Mouse (Mus musculus) limb, embryonic 13.5 days (tissue): ENCODE measurements around the gene Aebp2. TPM values are rescaled to one million over a fixed set of nuclear protein-coding genes. Genes with fewer than 3 reads are reported as not detected.

Source experiments
- ATAC-seq: fragments of 200-750 bp; cut with Nextera tagmentation; 2 replicates; pipeline ENCODE4 v1.8.0; 2017; ENCODE audit warnings: low read depth, moderate number of reproducible peaks, moderate TSS enrichment; ENCODE audit not compliant: low FRiP score
- H3K27ac ChIP-seq: fragments of 300-500 bp; sonication (generic); 2 replicates; pipeline ENCODE4 v1.5.1; 2015; ENCODE audit warnings: inconsistent platforms, mild to moderate bottlenecking, moderate library complexity
- H3K27me3 ChIP-seq: fragments of 300-500 bp; sonication (generic); 2 replicates; pipeline ENCODE4 v1.6.1; 2015; ENCODE audit warnings: mild to moderate bottlenecking, inconsistent platforms
- H3K36me3 ChIP-seq: fragments of 300-500 bp; sonication (generic); 2 replicates; pipeline ENCODE4 v1.6.1; 2015; ENCODE audit warnings: inconsistent platforms, mild to moderate bottlenecking, moderate library complexity
- H3K4me1 ChIP-seq: fragments of 300-500 bp; sonication (generic); 2 replicates; pipeline ENCODE4 v1.6.1; 2015; ENCODE audit warnings: inconsistent platforms
- H3K4me2 ChIP-seq: fragments of 300-500 bp; sonication (generic); replicated peaks from 2 replicates; pipeline ENCODE4 v1.6.1; 2015; ENCODE audit warnings: inconsistent platforms, mild to moderate bottlenecking, moderate library complexity
- H3K4me3 ChIP-seq: fragments of 300-500 bp; sonication (generic); 2 replicates; pipeline ENCODE4 v1.5.1; 2015; ENCODE audit warnings: moderate library complexity, mild to moderate bottlenecking, inconsistent platforms
- H3K9ac ChIP-seq: fragments of 300-500 bp; sonication (generic); 2 replicates; pipeline ENCODE4 v1.6.1; 2015; ENCODE audit warnings: mild to moderate bottlenecking, inconsistent platforms
- H3K9me3 ChIP-seq: fragments of 300-500 bp; sonication (generic); 2 replicates; pipeline ENCODE4 v1.6.1; 2016; ENCODE audit warnings: inconsistent platforms
- WGBS: fragments of 180-500 bp; shearing (Covaris S2); methylation state at CpG from one replicate; pipeline ENCODE4 v1.1.7; 2015; 5-methylcytosine and 5-hydroxymethylcytosine counted together
- polyA plus RNA-seq: library from polyadenylated mRNA; unstranded; fragments of >200 nt; fragmentation: Nextera tagmentation; extraction: Ambion mirVana; gene quantifications from 2 replicates; pipeline ENCODE4 v1.2.1, GENCODE M21; 2015

Aebp2 gene
- polyA plus RNA-seq, 1 experiment from 2014 or later = 17.7 TPM

DNA sequence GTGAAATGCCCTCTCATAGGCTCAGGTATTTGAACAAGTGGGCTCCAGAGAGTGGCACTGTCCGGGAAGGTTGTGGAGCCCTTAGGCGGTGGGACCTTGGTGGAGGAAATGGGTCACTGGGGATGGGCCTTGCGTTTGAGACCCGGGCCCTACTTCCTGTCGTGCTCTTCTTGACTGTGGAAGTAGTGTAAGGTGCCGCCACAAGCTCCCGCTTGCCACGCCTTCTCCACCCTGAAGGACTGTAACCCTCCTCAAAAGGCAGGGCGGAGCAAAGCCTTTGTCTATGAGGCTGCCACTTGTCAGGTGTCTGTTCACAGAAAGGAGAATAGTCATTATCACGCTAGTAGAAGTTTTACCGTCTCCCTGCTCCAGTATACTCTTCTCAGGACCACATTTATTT, 61.9 kb downstream of the Aebp2 start:
- peak overlapping the region; percentile 70; the same call in 1 of the 2 replicates for H3K27ac ChIP-seq

DNA sequence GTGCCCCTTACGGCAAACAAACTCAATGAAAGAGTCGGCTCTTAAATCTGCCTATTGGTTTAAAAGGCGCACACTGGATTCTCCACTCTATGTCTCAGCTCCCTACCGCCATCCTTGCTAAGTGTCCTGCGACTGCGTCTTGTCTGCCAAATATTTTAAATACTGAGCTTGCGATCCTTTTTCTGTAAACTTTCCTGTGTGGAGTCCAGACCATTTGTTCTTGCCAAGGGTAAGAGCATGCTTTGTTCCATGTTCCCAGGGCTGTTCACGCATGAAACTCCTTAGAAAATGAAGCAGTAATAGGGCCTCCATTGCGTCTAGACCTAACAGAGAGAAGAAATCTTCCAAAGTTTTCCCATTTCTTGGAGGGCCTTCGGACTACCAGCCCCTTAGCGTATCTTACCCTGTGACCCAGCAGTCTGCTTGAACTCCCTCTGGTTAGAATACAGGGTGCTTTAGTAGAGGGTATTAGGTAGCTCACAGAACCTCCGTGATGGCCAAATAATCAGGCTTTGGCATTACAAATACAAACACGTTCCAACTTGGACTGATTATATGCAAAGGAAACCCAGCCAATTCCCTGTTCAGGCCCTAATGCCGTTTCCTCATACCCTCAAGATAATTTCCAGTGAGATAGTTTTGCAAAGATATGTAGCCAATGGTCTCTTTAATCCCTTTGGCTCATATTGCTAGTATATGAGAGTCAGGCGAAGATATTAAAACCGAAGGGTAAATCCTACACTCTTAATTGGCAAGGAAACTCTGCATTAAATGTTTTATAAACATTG, 67.3 kb downstream of the Aebp2 start:
- peaks cover 37% of the 10 kb centered on the region for H3K4me1 ChIP-seq
- 66% methylated on average over 16 of the region's 16 CpGs for WGBS
- no peak overlapping the region for H3K4me3 ChIP-seq
- peak; percentile 80 for ATAC-seq
- no peak overlapping the region for H3K9ac ChIP-seq
- no peaks in the 10 kb centered on the region for H3K27me3 ChIP-seq
- H3K4me2 ChIP-seq = no peak overlapping the region
- peak overlapping the region; percentile 79 for H3K27ac ChIP-seq
- no peaks in the 10 kb centered on the region for H3K9me3 ChIP-seq
- no peaks in the 10 kb centered on the region for H3K36me3 ChIP-seq

More for the DNA sequence above, 61.9 kb downstream of the Aebp2 start:
- Histone ChIP-seq H3K4me2 (no peak overlapping the region), H3K9me3 (no peaks in the 10 kb centered on the region), H3K4me3 (no peak overlapping the region), H3K27me3 (no peaks in the 10 kb centered on the region), H3K36me3 (no peaks in the 10 kb centered on the region), H3K4me1 (peaks cover 43% of the 10 kb centered on the region), H3K9ac (no peak overlapping the region)
- 86% methylated on average over 11 of the region's 11 CpGs for WGBS
- ATAC-seq = no peak

DNA sequence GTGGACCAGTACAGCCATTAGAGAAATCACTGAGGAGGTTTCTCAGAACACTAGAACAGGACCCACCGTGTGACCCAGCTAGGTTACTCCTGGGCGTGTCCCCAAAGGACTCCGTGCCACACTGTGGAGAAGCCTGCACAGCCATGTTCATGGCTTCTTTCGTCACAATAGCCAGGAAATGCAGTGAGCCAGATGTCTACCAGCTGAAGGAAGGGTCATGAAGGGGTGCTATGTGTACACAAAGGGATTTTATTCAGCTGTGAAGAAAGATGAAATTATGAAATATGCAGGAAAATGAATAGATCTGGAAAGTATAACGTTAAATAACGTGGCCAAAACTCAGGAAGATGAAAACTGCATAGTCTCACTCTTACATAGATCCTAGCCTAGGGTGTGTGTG, 69.7 kb downstream of the Aebp2 start:
- ATAC-seq = no peak
- no peaks in the 10 kb centered on the region for H3K36me3 ChIP-seq
- H3K4me3 ChIP-seq = no peak overlapping the region
- H3K27ac ChIP-seq = peak overlapping the region; percentile 85; the same call in 1 of the 2 replicates
- H3K4me2 ChIP-seq = no peak overlapping the region
- no peaks in the 10 kb centered on the region for H3K27me3 ChIP-seq
- 80% methylated on average over 6 of the region's 6 CpGs for WGBS
- peaks cover 57% of the 10 kb centered on the region for H3K4me1 ChIP-seq
- H3K9ac ChIP-seq = no peak overlapping the region
- H3K9me3 ChIP-seq = no peaks in the 10 kb centered on the region

DNA sequence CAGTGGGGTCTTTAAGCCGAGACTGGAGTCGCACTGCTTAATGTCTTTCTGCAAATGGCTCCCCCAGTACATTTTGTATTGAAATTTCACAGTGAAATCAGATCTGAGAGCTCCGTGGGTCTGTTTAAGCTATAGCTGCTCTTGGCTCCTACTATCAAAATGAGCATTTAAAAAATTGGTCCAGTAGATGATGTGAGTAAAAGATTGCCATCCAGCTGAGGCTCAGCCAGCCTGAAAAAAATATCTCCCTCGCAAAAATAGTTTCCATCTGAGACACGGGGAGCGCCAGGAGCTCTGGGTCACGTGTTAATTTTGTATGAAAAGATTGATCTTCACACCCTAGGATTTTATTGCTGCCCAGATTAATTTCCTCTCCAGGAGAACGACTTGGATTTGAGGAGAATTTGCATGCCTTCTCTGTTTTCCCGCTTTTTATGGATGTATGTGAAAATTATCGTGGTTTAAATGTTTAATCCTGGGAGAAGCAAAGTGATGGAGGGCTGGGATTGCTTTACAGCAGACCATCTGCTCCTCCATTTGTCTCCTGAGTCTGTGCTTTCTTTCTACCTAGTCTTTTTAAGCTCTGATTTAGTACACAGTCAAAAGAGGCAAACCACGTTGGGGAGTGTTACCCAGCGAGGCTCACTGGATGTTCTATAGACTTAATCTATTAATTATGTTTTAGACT, 73.9 kb downstream of the Aebp2 start:
- Histone ChIP-seq H3K4me1 (peaks cover 38% of the 10 kb centered on the region), H3K27me3 (no peaks in the 10 kb centered on the region), H3K36me3 (no peaks in the 10 kb centered on the region), H3K4me3 (no peak overlapping the region), H3K9ac (no peak overlapping the region), H3K27ac (peak overlapping the region; percentile 87), H3K4me2 (peak overlapping the region; percentile 19), H3K9me3 (peaks cover 5% of the 10 kb centered on the region; the same call in 1 of the 2 replicates)
- peak; percentile 54; the same call in 1 of the 2 replicates for ATAC-seq
- WGBS = 24% methylated on average over 12 of the region's 12 CpGs

DNA sequence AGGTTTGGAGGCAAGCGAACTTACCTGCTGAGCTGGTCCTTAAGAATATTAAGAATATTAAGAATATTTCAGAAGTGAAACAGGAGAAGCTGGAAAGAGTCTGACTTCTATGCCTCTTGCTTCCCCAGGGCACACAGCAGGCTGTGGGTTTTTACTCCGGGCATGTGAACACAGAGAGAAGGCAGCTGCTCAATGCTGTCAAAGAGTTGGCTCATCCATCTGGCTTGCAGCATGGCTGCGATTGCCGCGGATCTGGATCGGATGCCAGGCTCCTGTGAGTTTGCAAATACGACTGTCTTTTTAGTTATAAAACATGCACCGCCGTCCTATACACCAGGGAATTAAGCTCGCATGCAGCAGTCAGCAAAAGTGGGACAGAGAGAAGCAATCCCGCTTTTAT, 75.5 kb downstream of the Aebp2 start:
- no peak overlapping the region for H3K4me2 ChIP-seq
- no peak overlapping the region for H3K27ac ChIP-seq
- H3K27me3 ChIP-seq = no peaks in the 10 kb centered on the region
- H3K9me3 ChIP-seq = peaks cover 5% of the 10 kb centered on the region; the same call in 1 of the 2 replicates
- no peaks in the 10 kb centered on the region for H3K36me3 ChIP-seq
- 85% methylated on average over 11 of the region's 11 CpGs for WGBS
- H3K4me1 ChIP-seq = peaks cover 37% of the 10 kb centered on the region
- no peak overlapping the region for H3K4me3 ChIP-seq
- no peak for ATAC-seq
- no peak overlapping the region for H3K9ac ChIP-seq

DNA sequence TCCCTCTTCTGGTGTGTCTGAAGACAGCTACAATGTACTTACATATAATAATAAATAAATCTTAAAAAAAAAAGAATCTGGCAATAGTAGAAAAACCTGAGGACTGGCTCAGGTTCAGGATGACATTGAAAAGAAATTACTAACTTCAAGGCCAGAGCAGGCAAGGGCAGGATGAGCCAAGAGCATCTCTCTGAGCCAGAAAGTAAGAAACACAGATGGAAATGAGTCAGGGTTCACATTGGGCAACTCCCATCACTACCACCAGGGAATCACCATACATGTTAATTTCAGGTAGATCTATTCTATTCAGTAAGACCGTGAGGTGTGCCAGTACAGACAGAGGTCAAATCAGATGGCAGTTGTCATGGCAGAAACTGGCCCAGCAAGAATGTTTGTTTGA, 76.1 kb downstream of the Aebp2 start:
- no peaks in the 10 kb centered on the region for H3K36me3 ChIP-seq
- H3K27me3 ChIP-seq = no peaks in the 10 kb centered on the region
- H3K4me3 ChIP-seq = no peak overlapping the region
- WGBS = 83% methylated on average over 1 of the region's 1 CpGs
- H3K9me3 ChIP-seq = peaks cover 5% of the 10 kb centered on the region; the same call in 1 of the 2 replicates
- no peak overlapping the region for H3K27ac ChIP-seq
- no peak for ATAC-seq
- H3K4me1 ChIP-seq = peaks cover 38% of the 10 kb centered on the region
- no peak overlapping the region for H3K9ac ChIP-seq
- no peak overlapping the region for H3K4me2 ChIP-seq

DNA sequence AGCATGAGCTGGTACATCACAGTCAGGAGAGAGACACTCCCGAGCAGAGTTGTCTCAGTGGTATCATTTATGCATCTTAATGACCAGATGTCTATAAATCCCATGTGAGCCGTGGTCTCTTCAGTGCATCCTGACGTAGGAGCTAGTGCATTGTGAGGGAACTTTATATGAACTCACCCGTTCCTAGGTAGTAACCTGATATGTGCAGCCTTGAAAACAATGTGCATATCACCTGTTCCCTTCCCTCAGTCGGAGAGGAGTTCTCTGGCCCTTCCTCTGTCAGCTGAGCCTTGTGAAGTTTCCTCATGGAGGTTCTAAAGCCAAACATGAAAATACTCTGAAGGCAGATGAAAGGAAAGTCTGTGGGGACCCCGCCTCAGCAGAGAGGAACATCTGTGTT, 78.8 kb downstream of the Aebp2 start:
- Histone ChIP-seq H3K36me3 (no peaks in the 10 kb centered on the region), H3K4me3 (no peak overlapping the region), H3K4me2 (no peak overlapping the region), H3K9me3 (peaks cover 10% of the 10 kb centered on the region), H3K9ac (no peak overlapping the region), H3K4me1 (peaks cover 42% of the 10 kb centered on the region), H3K27ac (peak overlapping the region; percentile 44; the same call in 1 of the 2 replicates), H3K27me3 (no peaks in the 10 kb centered on the region)
- no peak for ATAC-seq
- WGBS = 48% methylated on average over 6 of the region's 6 CpGs

DNA sequence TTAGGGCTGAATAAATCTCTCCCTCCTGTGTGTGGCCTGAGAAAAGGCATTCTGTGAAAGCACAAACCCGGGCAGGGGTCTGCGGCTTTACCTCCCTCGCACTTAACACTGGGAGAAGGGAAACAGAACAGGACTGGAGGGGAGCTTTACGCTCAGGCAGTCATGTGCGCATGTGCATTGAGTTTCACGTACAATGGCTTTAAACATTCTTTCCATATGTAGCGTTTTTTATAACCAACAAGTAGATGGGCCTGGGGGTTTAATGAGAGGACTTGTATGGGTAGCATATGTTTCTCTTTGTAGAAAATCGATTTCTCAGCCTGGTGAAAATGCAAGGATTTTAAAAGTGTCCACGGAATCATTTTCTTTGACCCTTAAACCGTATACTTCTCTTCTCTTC, 82.7 kb downstream of the Aebp2 start:
- Histone ChIP-seq H3K4me2 (peak overlapping the region; percentile 38), H3K9me3 (peaks cover 7% of the 10 kb centered on the region), H3K9ac (no peak overlapping the region), H3K4me1 (peaks cover 56% of the 10 kb centered on the region), H3K27me3 (no peaks in the 10 kb centered on the region), H3K4me3 (no peak overlapping the region), H3K36me3 (no peaks in the 10 kb centered on the region), H3K27ac (peak overlapping the region; percentile 85)
- WGBS = 28% methylated on average over 10 of the region's 10 CpGs
- ATAC-seq = peak; percentile 83

DNA sequence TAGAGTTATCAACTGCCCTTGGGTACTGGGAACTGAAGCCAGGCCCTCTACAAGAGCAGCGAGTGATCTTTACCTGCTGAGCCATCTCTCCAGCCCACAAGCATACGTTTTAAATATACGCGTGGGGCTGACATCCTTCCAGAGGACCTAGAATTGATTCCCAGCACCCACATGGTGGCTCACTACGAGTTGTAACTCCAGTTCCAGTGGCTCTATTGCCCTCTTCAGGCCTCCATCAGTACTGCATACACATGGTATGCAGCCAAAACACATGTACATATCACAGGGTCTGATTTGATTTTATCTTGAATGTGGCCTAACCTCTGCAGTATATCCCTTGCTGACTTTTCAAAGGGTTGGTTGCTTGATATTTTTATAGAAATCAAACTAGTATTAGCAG, 83.6 kb downstream of the Aebp2 start:
- H3K4me2 ChIP-seq = no peak overlapping the region
- H3K4me1 ChIP-seq = peaks cover 54% of the 10 kb centered on the region
- peaks cover 7% of the 10 kb centered on the region for H3K9me3 ChIP-seq
- no peak for ATAC-seq
- H3K27ac ChIP-seq = peak overlapping the region; percentile 85
- WGBS = 94% methylated on average over 5 of the region's 5 CpGs
- no peak overlapping the region for H3K4me3 ChIP-seq
- H3K9ac ChIP-seq = no peak overlapping the region
- H3K36me3 ChIP-seq = no peaks in the 10 kb centered on the region
- H3K27me3 ChIP-seq = no peaks in the 10 kb centered on the region

DNA sequence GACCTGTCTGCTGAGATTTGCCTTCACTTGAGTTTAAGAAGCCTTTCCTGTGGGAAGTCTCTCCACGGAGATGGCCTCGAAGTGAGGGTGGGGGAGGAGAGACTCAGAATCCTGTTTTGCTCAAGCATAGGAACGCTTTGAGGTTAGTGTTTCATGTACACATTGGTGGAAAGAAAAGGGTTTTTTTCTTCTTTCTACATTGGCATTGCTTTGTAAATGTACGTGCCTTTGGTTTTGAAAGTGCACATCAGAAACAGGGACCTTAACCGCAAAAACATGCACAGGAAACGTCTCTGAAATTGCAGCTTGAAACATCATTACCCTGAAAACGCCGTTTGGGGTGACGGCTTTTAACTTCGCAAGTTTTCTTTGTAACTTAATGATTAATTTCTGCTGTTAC, 85.6 kb downstream of the Aebp2 start:
- Histone ChIP-seq H3K9me3 (peaks cover 7% of the 10 kb centered on the region), H3K9ac (no peak overlapping the region), H3K4me2 (no peak overlapping the region), H3K36me3 (no peaks in the 10 kb centered on the region), H3K4me1 (peaks cover 43% of the 10 kb centered on the region), H3K27me3 (no peaks in the 10 kb centered on the region), H3K4me3 (no peak overlapping the region), H3K27ac (peak overlapping the region; percentile 22; the same call in 1 of the 2 replicates)
- WGBS = 33% methylated on average over 10 of the region's 10 CpGs
- no peak for ATAC-seq

DNA sequence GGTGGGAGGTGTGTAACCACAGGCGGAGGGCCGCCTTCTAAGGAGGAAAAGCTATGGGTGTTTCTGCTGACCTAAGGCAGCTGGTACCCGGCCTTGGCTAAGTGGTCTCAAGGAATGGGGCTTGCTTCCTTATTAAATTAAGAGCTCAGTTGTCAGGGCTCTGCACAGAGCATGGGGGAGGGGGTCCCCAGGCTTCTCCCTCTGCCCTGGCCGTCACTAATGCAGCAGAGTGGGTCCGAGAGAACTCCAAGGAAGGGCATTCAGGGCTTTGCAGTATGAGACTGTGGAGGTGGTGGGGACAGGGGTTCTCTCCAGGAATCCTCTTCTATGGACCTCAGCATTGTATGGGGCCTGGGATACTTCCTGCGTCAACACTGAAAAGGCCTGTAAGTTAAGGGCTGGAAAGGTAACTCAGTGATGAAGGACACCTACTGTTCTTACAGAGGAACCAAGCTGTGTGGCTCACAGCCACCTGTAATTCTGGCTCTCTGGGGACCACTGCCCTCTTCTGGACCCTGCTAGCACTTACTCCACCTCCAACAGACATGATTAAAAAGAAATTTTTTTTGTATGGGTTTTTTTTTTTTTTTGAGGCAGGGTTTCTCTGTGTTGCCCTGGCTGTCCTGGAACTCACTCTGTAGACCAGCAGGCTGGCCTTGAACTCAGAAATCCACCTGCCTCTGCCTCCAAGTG, 87.1 kb downstream of the Aebp2 start:
- Histone ChIP-seq H3K36me3 (no peaks in the 10 kb centered on the region), H3K27me3 (peaks cover 12% of the 10 kb centered on the region), H3K4me2 (no peak overlapping the region), H3K4me3 (no peak overlapping the region), H3K9ac (no peak overlapping the region), H3K27ac (no peak overlapping the region), H3K9me3 (peaks cover 7% of the 10 kb centered on the region), H3K4me1 (peaks cover 32% of the 10 kb centered on the region)
- ATAC-seq = no peak
- WGBS = 59% methylated on average over 6 of the region's 6 CpGs

DNA sequence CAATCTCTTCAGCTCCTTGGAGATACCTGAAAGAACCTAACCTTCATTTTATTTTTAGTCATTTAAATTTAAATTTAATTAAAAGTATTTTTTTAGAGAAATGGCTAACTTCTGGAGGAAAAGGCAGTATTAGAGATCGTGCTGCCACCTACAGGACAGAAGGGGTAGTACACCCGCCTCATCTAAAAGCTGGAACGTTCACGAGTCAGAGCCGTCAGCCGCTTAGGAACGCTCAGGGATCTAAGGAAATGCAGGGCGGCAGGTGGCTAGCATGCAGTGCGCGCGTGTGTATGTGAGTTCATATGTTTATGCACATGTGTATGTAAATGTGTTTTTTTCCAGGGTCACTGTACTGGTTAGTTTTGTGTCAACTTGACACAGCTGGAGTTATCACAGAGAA, 90.3 kb downstream of the Aebp2 start:
- Histone ChIP-seq H3K27ac (no peak overlapping the region), H3K9ac (no peak overlapping the region), H3K4me2 (no peak overlapping the region), H3K27me3 (peaks cover 14% of the 10 kb centered on the region), H3K9me3 (no peaks in the 10 kb centered on the region), H3K4me1 (peaks cover 21% of the 10 kb centered on the region), H3K4me3 (no peak overlapping the region), H3K36me3 (no peaks in the 10 kb centered on the region)
- 4% methylated on average over 11 of the region's 11 CpGs for WGBS
- no peak for ATAC-seq
